Mouse (Mus musculus) heart, adult 18-20 months (tissue): ENCODE measurements at regions not wholly inside any gene's neighbourhood (a gene's known extent, or its start where the extent isn't known, plus 50 kb on each side); places are given as distances from the start of the nearest gene placed in this dataset.
A peak's percentile ranks its signal among the peaks of the same experiment; 100 is the strongest.

Experiments used
- DNase-seq, 2 experiments: peaks; one replicate each; pipeline ENCODE4 v3.0.0; 2021 to 2022; ENCODE audit warnings: mixed read lengths in 1 of 2

- peak in 1 of 2 experiments; percentile 1 for DNase-seq
Measured at GRCm38 (mm10) chr6:26898511-26898910, 1089.5 kb upstream of the Pot1a start.

DNA sequence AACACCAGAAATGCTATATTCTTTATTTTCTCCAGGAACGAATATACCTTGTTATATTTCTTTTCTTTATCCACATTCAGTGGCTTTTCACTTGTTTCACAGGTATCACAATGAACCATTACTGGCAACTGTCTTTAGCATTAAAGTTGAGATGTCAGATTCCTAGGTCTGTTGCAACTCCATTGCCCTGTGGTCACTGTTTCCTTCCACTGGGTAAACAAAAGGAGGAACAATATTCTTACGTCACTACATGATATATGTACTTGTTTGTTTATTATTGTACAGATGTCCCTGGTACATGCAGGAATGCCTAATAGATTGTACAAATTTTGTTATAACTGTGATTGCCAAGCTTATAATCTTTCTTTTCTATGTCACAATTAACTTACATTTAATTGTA is 1054.8 kb upstream of the Pot1a start:
- no peak for DNase-seq
